Mouse (Mus musculus) WW6 (cell line): ENCODE results near the gene Lgals3bp.
"Not testable (repeated sequence)": the region's sequence is repeated elsewhere in the genome, so short reads cannot be mapped to it uniquely, and the experiment has no call there.

ENCODE experiments used
- DNase-seq: peaks from one replicate; pipeline ENCODE4 v3.0.0-alpha.2; 2013; ENCODE audit warnings: low read depth, low spot score

Gene Lgals3bp

GRCm38 (mm10) chr11:118401195-118401594, 697 bp downstream of the Lgals3bp start:
- DNase-seq = no peak

DNA sequence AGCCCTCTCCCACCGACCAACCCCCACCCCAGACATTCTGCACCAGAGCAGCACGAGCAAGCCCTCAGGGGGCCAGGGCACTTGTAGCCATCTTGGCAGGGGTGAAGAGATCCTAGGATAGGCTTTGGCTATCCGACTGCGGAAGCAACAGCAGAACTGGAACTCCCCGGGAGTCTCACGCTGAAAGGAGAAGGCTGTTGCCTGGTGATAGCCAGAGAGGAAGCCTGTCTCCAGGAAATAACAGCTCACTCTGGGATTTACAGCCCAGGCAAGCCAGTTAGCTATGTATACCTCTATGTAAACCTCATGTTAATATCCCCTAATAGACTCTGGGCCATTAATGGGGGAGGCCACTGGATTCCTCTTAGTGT, 1.3 kb downstream of the Lgals3bp start:
- DNase-seq = no peak

DNA sequence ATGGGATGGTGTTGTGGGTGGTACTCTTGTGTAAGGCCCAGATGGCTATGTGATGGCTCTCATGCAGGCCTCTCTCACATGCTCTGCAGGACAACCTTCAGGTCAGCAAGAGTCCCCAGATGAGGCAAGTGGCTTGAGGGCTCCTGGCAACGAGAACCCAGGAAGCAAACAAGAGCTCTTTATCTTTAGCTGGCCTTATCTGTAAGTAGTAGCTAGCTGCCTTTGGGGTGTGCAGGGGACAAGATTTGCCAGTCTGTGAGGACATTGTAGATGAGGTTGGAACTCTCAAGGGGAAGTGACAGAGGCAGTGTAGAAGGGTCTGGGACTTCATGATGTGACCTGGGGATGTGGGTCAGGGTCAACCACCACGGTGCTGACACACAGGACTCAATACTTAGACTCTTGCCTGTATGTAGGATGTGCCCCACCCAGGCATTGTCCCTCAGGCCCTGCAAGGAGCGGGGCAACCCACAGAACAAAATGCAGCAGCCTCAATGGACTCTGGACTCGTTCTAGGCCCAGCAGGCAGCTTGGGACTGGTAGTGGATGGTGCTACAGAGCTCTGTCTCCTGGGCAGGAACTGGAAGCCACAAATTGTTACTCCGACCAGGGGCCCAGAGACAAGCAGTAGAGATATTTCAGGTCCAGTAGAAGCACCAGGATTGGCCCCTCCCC, 1.9 kb downstream of the Lgals3bp start:
- no peak for DNase-seq

DNA sequence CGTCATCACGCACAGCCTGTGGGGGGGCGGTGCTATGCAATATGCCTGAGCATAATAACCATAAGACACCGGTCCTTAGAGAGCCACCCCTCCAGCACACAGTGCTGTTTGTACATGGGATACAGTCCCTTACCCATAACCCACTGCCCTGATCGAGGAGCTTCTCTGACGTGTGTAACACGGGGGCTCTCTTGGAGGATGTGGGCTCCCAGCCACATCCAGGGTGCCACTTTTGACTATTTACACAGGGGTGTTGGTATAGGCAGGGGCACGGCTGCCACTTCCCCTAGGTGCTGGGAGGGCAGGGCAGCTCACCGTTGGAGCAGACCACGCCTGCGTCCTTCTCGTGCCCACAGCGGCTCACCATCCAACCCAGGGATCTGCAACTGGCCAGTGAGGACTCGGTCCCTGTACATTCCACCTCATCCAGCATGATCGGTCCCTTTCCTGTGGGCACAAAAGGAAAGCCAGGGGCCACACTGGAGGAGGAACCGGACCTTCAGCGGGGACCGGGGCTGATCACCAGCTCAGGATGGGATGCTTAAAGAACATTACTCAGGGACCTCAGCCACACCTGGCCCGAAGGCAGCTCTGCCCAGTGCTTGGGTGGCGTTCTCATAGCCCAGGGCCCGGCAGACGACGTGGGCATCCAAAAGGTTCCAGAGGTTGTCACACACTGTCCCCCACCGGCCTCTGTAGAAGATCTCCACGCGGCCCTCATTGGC, 3.9 kb downstream of the Lgals3bp start:
- DNase-seq = no peak

- no peak for DNase-seq
Measured at GRCm38 (mm10) chr11:118394538-118394937, 7.4 kb downstream of the Lgals3bp start.

GRCm38 (mm10) chr11:118393991-118394390, 7.9 kb downstream of the Lgals3bp start:
- no peak for DNase-seq

GRCm38 (mm10) chr11:118387816-118388215, 14.1 kb downstream of the Lgals3bp start:
- not testable (repeated sequence) for DNase-seq

GRCm38 (mm10) chr11:118379251-118380009, 22.5 kb downstream of the Lgals3bp start:
- DNase-seq = peak; percentile 65

- no peak for DNase-seq
Measured at GRCm38 (mm10) chr11:118378656-118379055, 23.2 kb downstream of the Lgals3bp start.

GRCm38 (mm10) chr11:118376323-118376722, 25.6 kb downstream of the Lgals3bp start:
- DNase-seq = not testable (repeated sequence)

DNA sequence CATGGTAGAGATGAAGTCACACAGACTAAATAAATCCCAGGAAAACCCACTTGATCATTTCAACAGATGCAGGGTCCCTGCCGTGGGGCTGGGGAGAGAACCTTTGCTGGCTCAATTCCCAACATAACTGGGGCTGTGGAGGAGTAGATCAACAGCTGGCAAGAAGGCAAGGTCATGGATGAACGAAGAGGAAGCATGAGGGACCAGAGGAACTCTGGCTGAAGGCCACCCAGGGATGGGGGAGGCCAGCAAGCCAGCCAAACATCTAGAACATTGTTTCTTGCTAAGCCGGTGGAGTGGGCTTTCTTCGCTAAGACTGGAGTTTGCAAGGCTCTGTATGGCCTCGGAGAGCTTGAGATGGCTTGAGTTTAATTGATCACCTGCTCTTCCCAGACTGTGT, 26.0 kb downstream of the Lgals3bp start:
- no peak for DNase-seq

- no peak for DNase-seq
Measured at GRCm38 (mm10) chr11:118375461-118375860, 26.4 kb downstream of the Lgals3bp start.

GRCm38 (mm10) chr11:118375006-118375405, 26.9 kb downstream of the Lgals3bp start:
- DNase-seq = no peak

DNA sequence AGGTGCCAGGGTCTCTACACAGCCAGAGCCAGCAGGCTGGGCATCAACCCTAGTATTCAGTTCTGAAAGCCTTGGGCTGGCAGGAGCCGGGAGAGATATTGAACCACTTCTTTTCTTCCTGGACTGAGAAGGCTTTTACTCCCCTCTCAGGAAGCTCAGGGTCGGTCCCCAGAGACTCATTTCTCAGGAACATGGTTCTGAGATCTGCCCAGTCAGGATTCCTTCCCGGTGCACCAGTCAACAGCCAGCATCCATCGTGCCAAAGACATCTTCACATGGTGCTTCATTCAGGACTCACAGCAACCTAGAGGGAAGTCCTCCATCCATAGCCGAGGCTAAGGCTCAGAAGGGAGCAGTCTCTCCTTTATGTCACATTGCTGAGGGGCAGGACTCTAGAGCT, 27.4 kb downstream of the Lgals3bp start:
- DNase-seq = no peak

- no peak for DNase-seq
Measured at GRCm38 (mm10) chr11:118372641-118373040, 29.3 kb downstream of the Lgals3bp start.

DNA sequence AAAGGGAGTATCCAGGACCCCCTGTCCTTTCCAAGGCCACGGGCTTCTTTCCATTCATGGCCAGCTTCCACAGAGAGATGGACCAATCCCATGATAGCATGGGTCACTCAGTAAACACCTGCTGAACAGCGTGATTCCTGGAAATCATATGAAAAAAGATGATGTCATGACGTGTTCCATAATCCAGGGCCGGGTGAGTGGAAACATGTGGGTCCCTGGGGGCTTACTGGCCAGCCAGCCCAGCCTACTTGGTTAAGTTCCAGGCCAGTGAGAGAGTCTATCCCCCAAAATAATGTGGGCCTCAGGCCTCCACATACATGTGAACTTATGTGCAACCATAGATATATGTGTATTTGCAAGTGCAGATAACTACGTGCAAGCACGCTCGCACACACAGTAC, 30.0 kb downstream of the Lgals3bp start:
- DNase-seq = no peak

DNA sequence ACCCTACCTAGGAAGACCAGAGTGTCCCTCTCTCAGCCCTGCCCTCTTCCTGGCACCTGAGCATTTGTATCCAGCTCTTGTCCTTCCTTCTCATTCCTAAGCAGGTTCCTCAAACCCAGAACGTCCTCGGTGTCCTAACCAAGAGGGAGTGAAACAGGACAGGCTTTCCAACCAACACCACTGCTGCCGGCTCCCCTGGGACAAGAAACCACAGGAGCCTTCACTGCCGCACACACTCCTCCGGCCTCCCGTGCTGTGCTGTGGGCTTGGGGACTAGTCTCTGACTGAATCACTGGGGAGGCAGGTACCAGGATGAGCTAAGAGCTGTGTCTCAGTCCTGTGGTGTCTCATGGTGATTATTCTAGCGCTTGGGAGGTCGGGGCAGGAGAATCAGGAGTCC, 32.2 kb downstream of the Lgals3bp start:
- DNase-seq = no peak

DNA sequence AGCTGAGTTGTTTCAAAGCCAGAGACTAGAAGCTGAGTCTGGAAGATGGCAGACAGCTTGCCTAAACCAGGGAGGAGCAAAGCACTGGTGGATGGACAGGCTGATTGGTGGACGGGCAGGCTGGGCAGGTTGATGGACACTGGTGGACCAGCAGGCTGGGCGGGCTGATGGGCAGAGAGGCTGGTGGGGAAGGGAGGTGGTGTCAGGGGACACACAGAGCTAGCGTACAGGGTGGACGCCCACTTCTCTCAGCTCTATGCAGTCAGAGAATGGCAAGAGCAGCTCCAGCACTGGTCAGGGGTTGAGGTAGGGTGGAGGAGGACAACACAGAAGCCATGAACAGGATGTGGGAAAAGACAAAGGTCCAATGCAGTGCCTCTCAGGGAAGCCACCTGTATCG, 32.6 kb downstream of the Lgals3bp start:
- DNase-seq = no peak

- DNase-seq = peak; percentile 61
Measured at GRCm38 (mm10) chr11:118368330-118368729, 33.6 kb downstream of the Lgals3bp start.

GRCm38 (mm10) chr11:118366559-118366958, 35.3 kb downstream of the Lgals3bp start:
- DNase-seq = no peak

GRCm38 (mm10) chr11:118366108-118366507, 35.8 kb downstream of the Lgals3bp start:
- DNase-seq = no peak

- no peak for DNase-seq
Measured at GRCm38 (mm10) chr11:118365171-118365570, 36.7 kb downstream of the Lgals3bp start.

GRCm38 (mm10) chr11:118364021-118364420, 37.9 kb downstream of the Lgals3bp start:
- DNase-seq = no peak
